Mouse (Mus musculus) erythroblast, embryonic 14.5 days (primary cell): ENCODE data around the gene Tmem30b.

ENCODE experiments used
- GATA1 ChIP-seq: IDR thresholded peaks from 2 replicates; pipeline ENCODE4 v1.6.1; 2012; ENCODE audit warnings: low read length, inconsistent platforms, mixed read lengths
- TAL1 ChIP-seq: IDR thresholded peaks from 3 replicates; pipeline ENCODE4 v1.6.1; 2012; ENCODE audit warnings: low read length, inconsistent platforms, mixed read lengths

- TF ChIP-seq TAL1 = no peak
- no peak for TF ChIP-seq GATA1
Observed at GRCm38 (mm10) chr12:73546086-73546711, at the start of gene Tmem30b.
